Mouse (Mus musculus): ENCODE results near the gene Ephb2. TPM values are rescaled to one million over a fixed set of nuclear protein-coding genes. Genes with fewer than 3 reads are reported as not detected.

Gene Ephb2
- polyA plus RNA-seq, 1 experiment: 16.8 TPM

DNA sequence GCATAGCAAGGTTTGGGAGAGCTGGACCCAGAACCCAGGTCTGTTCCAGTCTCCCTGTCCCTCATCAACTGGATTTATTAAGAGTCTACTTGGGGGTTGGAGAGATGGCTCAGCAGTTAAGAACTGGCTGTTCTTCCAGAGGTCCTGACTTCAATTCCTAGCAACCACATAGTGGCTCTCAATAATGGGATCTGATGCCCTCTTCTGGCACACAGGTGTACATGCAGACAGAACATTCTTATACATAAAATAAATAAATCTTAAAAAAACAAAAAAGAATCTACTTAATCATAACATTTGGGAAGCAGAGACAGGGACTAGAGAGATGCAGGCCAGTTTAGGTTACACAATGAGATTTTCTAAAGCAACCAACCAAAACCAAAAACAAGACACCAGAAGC lies 199.8 kb downstream of the Ephb2 start:
- Histone ChIP-seq H3K79me3 (ENCODE audit: low read depth) (no peaks in the 10 kb centered on the region), H3ac (ENCODE audit: control insufficient read depth, insufficient read length, low read depth) (no peak overlapping the region), H3K36me3 (ENCODE audit: control insufficient read depth, insufficient read depth) (no peaks in the 10 kb centered on the region), H3K4me3 (ENCODE audit: insufficient read depth, poor library complexity, severe bottlenecking) (no peak overlapping the region), H3K79me2 (ENCODE audit: control insufficient read depth, insufficient read depth) (no peaks in the 10 kb centered on the region), H3K27me3 (ENCODE audit: control insufficient read depth, insufficient read depth, insufficient read length) (peaks cover 12% of the 10 kb centered on the region)
- TF ChIP-seq USF1 (IDR thresholded peaks at IDR 0.05; ENCODE audit: low read depth) (no peak), MYOD1 (IDR thresholded peaks at IDR 0.05; ENCODE audit: control insufficient read depth, insufficient read length, low read depth) (no peak), MYOG (IDR thresholded peaks at IDR 0.05; ENCODE audit: control insufficient read depth, extremely low read depth, insufficient read length) (no peak), MAX (IDR thresholded peaks at IDR 0.05) (no peak), CEBPB (IDR thresholded peaks at IDR 0.05; ENCODE audit: low read depth) (no peak), CTCF (IDR thresholded peaks at IDR 0.05; ENCODE audit: control insufficient read depth, insufficient read depth, insufficient read length) (no peak), FOSL1 (IDR thresholded peaks at IDR 0.05; ENCODE audit: insufficient read depth, low read length, poor library complexity, severe bottlenecking) (no peak)

DNA sequence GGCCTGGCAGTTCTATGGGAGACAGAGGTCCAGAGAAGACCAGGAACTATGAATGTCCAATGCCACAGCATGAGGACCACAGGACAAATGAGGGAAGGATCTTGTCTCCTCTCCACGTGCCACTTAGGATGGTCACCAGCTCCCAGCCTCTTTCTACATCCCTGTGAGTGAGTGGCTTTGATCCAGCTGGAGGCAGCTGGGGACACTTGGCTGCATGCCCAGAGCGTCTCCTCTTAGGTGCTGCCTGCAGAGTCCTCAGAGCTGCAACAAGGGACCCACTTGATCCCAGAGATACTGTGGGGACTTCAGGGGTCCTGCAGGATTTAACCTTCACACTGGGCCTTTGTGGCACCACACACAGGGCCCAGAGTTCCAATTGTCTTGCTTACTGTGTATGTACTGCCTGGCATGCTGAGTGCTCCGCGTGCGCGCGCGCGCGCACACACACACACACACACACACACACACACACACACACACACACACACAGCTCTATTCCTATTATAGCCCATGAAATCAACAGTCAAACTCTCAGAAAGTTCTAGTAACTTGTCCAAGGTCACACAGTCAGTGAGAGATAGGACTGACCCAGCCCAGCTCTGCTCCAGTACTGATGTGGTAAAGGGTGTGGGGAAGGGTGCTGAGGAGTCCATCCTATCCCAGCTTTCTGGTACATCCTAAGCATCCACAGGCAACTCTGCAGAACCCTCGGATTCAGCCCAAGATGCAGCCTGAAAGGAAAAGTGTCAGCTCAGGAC lies 204.4 kb downstream of the Ephb2 start:
- H3K79me3 ChIP-seq (ENCODE audit: low read depth): no peaks in the 10 kb centered on the region
- H3K79me2 ChIP-seq (ENCODE audit: control insufficient read depth, insufficient read depth): no peaks in the 10 kb centered on the region
- no peak for TF ChIP-seq CTCF (IDR thresholded peaks at IDR 0.05; ENCODE audit: control insufficient read depth, insufficient read depth, insufficient read length)
- no peak for TF ChIP-seq CEBPB (IDR thresholded peaks at IDR 0.05; ENCODE audit: low read depth)
- H3K4me3 ChIP-seq (ENCODE audit: insufficient read depth, poor library complexity, severe bottlenecking): no peak overlapping the region
- H3ac ChIP-seq (ENCODE audit: control insufficient read depth, insufficient read length, low read depth): no peak overlapping the region
- no peaks in the 10 kb centered on the region for H3K36me3 ChIP-seq (ENCODE audit: control insufficient read depth, insufficient read depth)
- H3K27me3 ChIP-seq (ENCODE audit: control insufficient read depth, insufficient read depth, insufficient read length): peaks cover 4% of the 10 kb centered on the region

GRCm38 (mm10) chr4:136626590-136626989 lies 209.2 kb downstream of the Ephb2 start:
- Histone ChIP-seq H3K79me2 (ENCODE audit: control insufficient read depth, insufficient read depth) (no peaks in the 10 kb centered on the region), H3K4me3 (ENCODE audit: insufficient read depth, poor library complexity, severe bottlenecking) (no peak overlapping the region), H3ac (ENCODE audit: control insufficient read depth, insufficient read length, low read depth) (no peak overlapping the region), H3K79me3 (ENCODE audit: low read depth) (no peaks in the 10 kb centered on the region), H3K36me3 (ENCODE audit: control insufficient read depth, insufficient read depth) (no peaks in the 10 kb centered on the region), H3K27me3 (ENCODE audit: control insufficient read depth, insufficient read depth, insufficient read length) (peaks cover 12% of the 10 kb centered on the region)
- no peak for TF ChIP-seq CTCF (IDR thresholded peaks at IDR 0.05; ENCODE audit: control insufficient read depth, insufficient read depth, insufficient read length)
- no peak for TF ChIP-seq FOSL1 (IDR thresholded peaks at IDR 0.05; ENCODE audit: insufficient read depth, low read length, poor library complexity, severe bottlenecking)
- no peak for TF ChIP-seq MYOG (IDR thresholded peaks at IDR 0.05; ENCODE audit: control insufficient read depth, extremely low read depth, insufficient read length)
- no peak for TF ChIP-seq USF1 (IDR thresholded peaks at IDR 0.05; ENCODE audit: low read depth)
- TF ChIP-seq MAX (IDR thresholded peaks at IDR 0.05): no peak
- no peak for TF ChIP-seq CEBPB (IDR thresholded peaks at IDR 0.05; ENCODE audit: low read depth)
- TF ChIP-seq MYOD1 (IDR thresholded peaks at IDR 0.05; ENCODE audit: control insufficient read depth, insufficient read length, low read depth): no peak

GRCm38 (mm10) chr4:136622388-136622787 lies 213.4 kb downstream of the Ephb2 start, which contains the start of gene Lactbl1:
Lactbl1 (plus strand) TSS chr4:136622621.
- no peaks in the 10 kb centered on the region for H3K79me2 ChIP-seq (ENCODE audit: control insufficient read depth, insufficient read depth)
- no peak within 1 kb of the TSS for H3K4me3 ChIP-seq (ENCODE audit: insufficient read depth, poor library complexity, severe bottlenecking)
- H3K36me3 ChIP-seq (ENCODE audit: control insufficient read depth, insufficient read depth): no peaks in the 10 kb centered on the region
- TF ChIP-seq MAX (IDR thresholded peaks at IDR 0.05) (no peak), MYOG (IDR thresholded peaks at IDR 0.05; ENCODE audit: control insufficient read depth, extremely low read depth, insufficient read length) (no peak), CEBPB (IDR thresholded peaks at IDR 0.05; ENCODE audit: low read depth) (no peak), CTCF (IDR thresholded peaks at IDR 0.05; ENCODE audit: control insufficient read depth, insufficient read depth, insufficient read length) (no peak), USF1 (IDR thresholded peaks at IDR 0.05; ENCODE audit: low read depth) (no peak), FOSL1 (IDR thresholded peaks at IDR 0.05; ENCODE audit: insufficient read depth, low read length, poor library complexity, severe bottlenecking) (no peak), MYOD1 (IDR thresholded peaks at IDR 0.05; ENCODE audit: control insufficient read depth, insufficient read length, low read depth) (no peak)
- peaks cover 12% of the 10 kb centered on the region for H3K27me3 ChIP-seq (ENCODE audit: control insufficient read depth, insufficient read depth, insufficient read length)
- no peaks in the 10 kb centered on the region for H3K79me3 ChIP-seq (ENCODE audit: low read depth)
- no peak within 1 kb of the TSS for H3ac ChIP-seq (ENCODE audit: control insufficient read depth, insufficient read length, low read depth)

- H3K79me2 ChIP-seq (ENCODE audit: control insufficient read depth, insufficient read depth): no peaks in the 10 kb centered on the region
- no peak overlapping the region for H3ac ChIP-seq (ENCODE audit: control insufficient read depth, insufficient read length, low read depth)
- H3K27me3 ChIP-seq (ENCODE audit: control insufficient read depth, insufficient read depth, insufficient read length): peaks cover 12% of the 10 kb centered on the region
- no peak for TF ChIP-seq MYOD1 (IDR thresholded peaks at IDR 0.05; ENCODE audit: control insufficient read depth, insufficient read length, low read depth)
- H3K79me3 ChIP-seq (ENCODE audit: low read depth): no peaks in the 10 kb centered on the region
- H3K4me3 ChIP-seq (ENCODE audit: insufficient read depth, poor library complexity, severe bottlenecking): no peak overlapping the region
- H3K36me3 ChIP-seq (ENCODE audit: control insufficient read depth, insufficient read depth): no peaks in the 10 kb centered on the region
These were observed 213.8 kb downstream of the Ephb2 start for GRCm38 (mm10) chr4:136621956-136622355.

GRCm38 (mm10) chr4:136621336-136621735 lies 214.5 kb downstream of the Ephb2 start:
- TF ChIP-seq FOSL1 (IDR thresholded peaks at IDR 0.05; ENCODE audit: insufficient read depth, low read length, poor library complexity, severe bottlenecking) (no peak), MYOG (IDR thresholded peaks at IDR 0.05; ENCODE audit: control insufficient read depth, extremely low read depth, insufficient read length) (no peak), MAX (IDR thresholded peaks at IDR 0.05) (no peak), MYOD1 (IDR thresholded peaks at IDR 0.05; ENCODE audit: control insufficient read depth, insufficient read length, low read depth) (no peak), USF1 (IDR thresholded peaks at IDR 0.05; ENCODE audit: low read depth) (no peak), CEBPB (IDR thresholded peaks at IDR 0.05; ENCODE audit: low read depth) (no peak), CTCF (IDR thresholded peaks at IDR 0.05; ENCODE audit: control insufficient read depth, insufficient read depth, insufficient read length) (peak; percentile 28)
- Histone ChIP-seq H3K79me2 (ENCODE audit: control insufficient read depth, insufficient read depth) (no peaks in the 10 kb centered on the region), H3ac (ENCODE audit: control insufficient read depth, insufficient read length, low read depth) (no peak overlapping the region), H3K27me3 (ENCODE audit: control insufficient read depth, insufficient read depth, insufficient read length) (peaks cover 7% of the 10 kb centered on the region), H3K79me3 (ENCODE audit: low read depth) (no peaks in the 10 kb centered on the region), H3K36me3 (ENCODE audit: control insufficient read depth, insufficient read depth) (no peaks in the 10 kb centered on the region), H3K4me3 (ENCODE audit: insufficient read depth, poor library complexity, severe bottlenecking) (no peak overlapping the region)

Measured in C2C12 (cell line).